Mouse (Mus musculus): ENCODE data around the gene Zfyve1. TPM values are rescaled to one million over a fixed set of nuclear protein-coding genes. Genes with fewer than 3 reads are reported as not detected.

Zfyve1 gene
- polyA plus RNA-seq, 1 experiment from 2014 or later = 35.0 TPM

GRCm38 (mm10) chr12:83534190-83534589, 62.8 kb downstream of the Zfyve1 start:
- ATAC-seq (ENCODE audit: low FRiP score) = no peak
- Histone ChIP-seq H3K9ac (no peak overlapping the region), H3K4me3 (no peak overlapping the region), H3K27ac (no peak overlapping the region), H3K9me3 (replicated peaks) (no peaks in the 10 kb centered on the region), H3K4me2 (replicated peaks) (no peak overlapping the region), H3K27me3 (no peaks in the 10 kb centered on the region), H3K36me3 (peaks cover 63% of the 10 kb centered on the region), H3K4me1 (peaks cover 8% of the 10 kb centered on the region)
- 92% methylated on average over 3 of the region's 3 CpGs for WGBS

GRCm38 (mm10) chr12:83532966-83533365, 64.1 kb downstream of the Zfyve1 start:
- Histone ChIP-seq H3K9me3 (replicated peaks) (no peaks in the 10 kb centered on the region), H3K4me2 (replicated peaks) (no peak overlapping the region), H3K27me3 (no peaks in the 10 kb centered on the region), H3K4me3 (no peak overlapping the region), H3K4me1 (peaks cover 8% of the 10 kb centered on the region), H3K27ac (no peak overlapping the region), H3K36me3 (peaks cover 54% of the 10 kb centered on the region), H3K9ac (no peak overlapping the region)
- no peak for ATAC-seq (ENCODE audit: low FRiP score)
- 84% methylated on average over 3 of the region's 3 CpGs for WGBS

DNA sequence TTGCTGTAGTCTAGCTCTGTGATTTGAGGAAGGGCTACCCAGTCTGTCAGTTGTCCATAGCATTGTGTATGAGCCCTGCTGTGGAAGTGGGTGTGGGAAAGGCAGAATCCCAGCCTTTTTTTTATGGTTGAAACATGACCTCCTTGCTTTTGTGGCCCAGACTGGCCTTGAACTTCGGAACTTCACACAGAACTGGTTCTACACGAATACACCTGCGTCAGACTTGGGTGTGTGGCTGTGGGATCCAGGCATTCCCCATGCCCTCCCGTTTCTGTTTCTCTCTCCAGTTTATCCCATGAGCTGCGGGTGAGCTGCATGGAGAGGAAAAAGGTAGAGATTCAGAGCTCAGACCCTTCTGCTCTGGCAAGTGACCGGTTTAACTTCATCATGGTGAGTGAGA, 65.0 kb downstream of the Zfyve1 start:
- no peaks in the 10 kb centered on the region for H3K9me3 ChIP-seq (replicated peaks)
- peaks cover 44% of the 10 kb centered on the region for H3K36me3 ChIP-seq
- no peaks in the 10 kb centered on the region for H3K27me3 ChIP-seq
- ATAC-seq (ENCODE audit: low FRiP score) = no peak
- WGBS = 88% methylated on average over 6 of the region's 6 CpGs
- H3K9ac ChIP-seq = no peak overlapping the region
- no peak overlapping the region for H3K4me3 ChIP-seq
- H3K27ac ChIP-seq = no peak overlapping the region
- no peak overlapping the region for H3K4me2 ChIP-seq (replicated peaks)
- H3K4me1 ChIP-seq = peaks cover 8% of the 10 kb centered on the region

DNA sequence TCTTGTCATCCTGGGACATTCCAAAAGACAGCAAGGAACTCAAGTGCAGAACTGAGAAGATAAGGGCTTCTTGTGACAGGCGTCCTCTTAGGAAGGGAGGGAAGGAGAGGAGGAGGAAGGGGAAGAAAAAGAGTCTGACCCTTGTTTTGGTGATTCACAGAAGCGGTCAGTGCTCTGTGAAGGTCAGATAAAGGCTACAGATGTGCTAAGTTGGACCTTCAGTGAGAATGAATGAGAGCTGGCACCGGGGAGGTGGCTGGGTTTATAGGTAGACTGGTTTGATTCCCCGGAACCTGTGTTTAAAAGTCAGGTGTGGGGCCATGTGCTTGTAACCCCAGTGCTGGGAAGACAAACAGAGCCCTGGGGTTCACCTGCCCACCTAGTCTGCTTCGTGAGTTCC, 68.4 kb downstream of the Zfyve1 start:
- Histone ChIP-seq H3K27ac (no peak overlapping the region), H3K4me1 (0 out of 2 replicates have a peak, but pooled peaks cover 4% of the 10 kb centered on the region), H3K27me3 (no peaks in the 10 kb centered on the region), H3K9me3 (replicated peaks) (no peaks in the 10 kb centered on the region), H3K9ac (no peak overlapping the region), H3K36me3 (peaks cover 26% of the 10 kb centered on the region), H3K4me2 (replicated peaks) (no peak overlapping the region), H3K4me3 (no peak overlapping the region)
- WGBS = 87% methylated on average over 5 of the region's 5 CpGs
- no peak for ATAC-seq (ENCODE audit: low FRiP score)

GRCm38 (mm10) chr12:83527816-83528215, 69.2 kb downstream of the Zfyve1 start:
- no peak for ATAC-seq (ENCODE audit: low FRiP score)
- no peak overlapping the region for H3K4me2 ChIP-seq (replicated peaks)
- H3K36me3 ChIP-seq = peaks cover 20% of the 10 kb centered on the region
- no peaks in the 10 kb centered on the region for H3K9me3 ChIP-seq (replicated peaks)
- H3K27me3 ChIP-seq = no peaks in the 10 kb centered on the region
- H3K4me3 ChIP-seq = no peak overlapping the region
- H3K4me1 ChIP-seq = 0 out of 2 replicates have a peak, but pooled peaks cover 4% of the 10 kb centered on the region
- 51% methylated on average over 6 of the region's 6 CpGs for WGBS
- no peak overlapping the region for H3K9ac ChIP-seq
- H3K27ac ChIP-seq = no peak overlapping the region

DNA sequence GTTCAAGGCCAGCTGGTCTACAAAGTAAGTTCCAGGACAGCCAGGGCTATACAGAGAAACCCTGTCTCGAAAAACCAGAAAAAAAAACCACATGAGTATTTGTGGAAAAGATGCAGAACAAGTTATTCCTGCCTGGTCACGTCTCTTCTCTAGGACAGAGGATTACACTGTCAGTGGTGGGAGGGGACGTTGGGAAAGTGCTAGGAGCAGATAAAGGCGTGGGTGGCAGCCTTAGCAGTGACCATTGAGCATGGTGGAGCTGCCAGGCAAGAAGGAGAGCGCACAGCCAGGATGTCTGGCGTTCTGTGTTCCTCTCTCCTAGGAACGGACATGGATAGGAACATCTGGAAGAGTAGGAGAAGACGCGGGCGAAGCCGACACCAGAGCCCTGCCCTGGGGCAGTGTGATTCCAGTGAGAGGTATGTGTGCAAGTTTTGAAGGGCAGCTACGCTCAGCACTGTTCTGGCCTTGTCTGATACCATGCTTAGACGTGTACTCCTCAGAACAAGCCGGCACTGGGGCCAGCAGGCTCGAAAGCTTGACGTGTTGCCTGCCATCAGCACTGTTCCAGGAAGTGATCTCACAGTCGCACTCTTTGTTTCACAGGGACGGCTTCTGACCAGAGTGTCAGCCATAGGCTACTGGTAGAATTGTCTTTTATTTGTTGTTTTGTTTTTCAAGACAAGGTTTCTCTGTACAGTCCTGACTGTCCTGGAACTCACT, 71.0 kb downstream of the Zfyve1 start:
- ATAC-seq (ENCODE audit: low FRiP score) = no peak
- no peak overlapping the region for H3K9ac ChIP-seq
- H3K27me3 ChIP-seq = no peaks in the 10 kb centered on the region
- H3K4me1 ChIP-seq = peaks cover 16% of the 10 kb centered on the region
- no peak overlapping the region for H3K4me3 ChIP-seq
- H3K9me3 ChIP-seq (replicated peaks) = no peaks in the 10 kb centered on the region
- 89% methylated on average over 18 of the region's 18 CpGs for WGBS
- H3K4me2 ChIP-seq (replicated peaks) = no peak overlapping the region
- H3K36me3 ChIP-seq = peaks cover 10% of the 10 kb centered on the region
- H3K27ac ChIP-seq = no peak overlapping the region

- no peaks in the 10 kb centered on the region for H3K27me3 ChIP-seq
- no peak for ATAC-seq (ENCODE audit: low FRiP score)
- no peak overlapping the region for H3K9ac ChIP-seq
- H3K36me3 ChIP-seq = 0 out of 2 replicates have a peak, but pooled peaks cover 3% of the 10 kb centered on the region
- 83% methylated on average over 5 of the region's 5 CpGs for WGBS
- H3K27ac ChIP-seq = no peak overlapping the region
- H3K4me2 ChIP-seq (replicated peaks) = no peak overlapping the region
- H3K4me3 ChIP-seq = no peak overlapping the region
- peaks cover 18% of the 10 kb centered on the region for H3K4me1 ChIP-seq
- no peaks in the 10 kb centered on the region for H3K9me3 ChIP-seq (replicated peaks)
These were observed 72.7 kb downstream of the Zfyve1 start for GRCm38 (mm10) chr12:83524329-83524728.

DNA sequence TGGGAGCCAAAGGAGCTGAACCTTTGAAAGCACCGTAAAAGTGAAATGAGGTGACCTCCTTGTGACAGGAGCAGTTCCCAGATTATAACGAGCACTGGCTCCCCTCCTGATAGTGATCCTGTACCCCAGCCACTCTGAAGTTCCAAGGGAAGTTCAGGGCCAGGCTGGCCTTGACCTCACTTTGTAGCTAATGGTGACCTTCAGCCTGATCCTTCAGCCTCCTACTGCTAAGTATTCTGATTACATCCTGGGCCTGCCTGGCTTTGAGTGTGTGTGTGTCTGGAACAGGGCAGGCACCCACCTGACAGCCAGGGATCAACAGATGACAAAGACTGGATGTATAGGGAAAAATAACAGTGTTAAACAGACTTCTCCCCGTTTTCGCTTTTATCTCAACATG, 73.1 kb downstream of the Zfyve1 start:
- Histone ChIP-seq H3K9ac (no peak overlapping the region), H3K4me2 (replicated peaks) (no peak overlapping the region), H3K9me3 (replicated peaks) (no peaks in the 10 kb centered on the region), H3K4me3 (no peak overlapping the region), H3K36me3 (0 out of 2 replicates have a peak, but pooled peaks cover 2% of the 10 kb centered on the region), H3K4me1 (peaks cover 18% of the 10 kb centered on the region), H3K27ac (no peak overlapping the region), H3K27me3 (no peaks in the 10 kb centered on the region)
- 84% methylated on average over 4 of the region's 4 CpGs for WGBS
- ATAC-seq (ENCODE audit: low FRiP score) = no peak

GRCm38 (mm10) chr12:83523056-83523455, 74.0 kb downstream of the Zfyve1 start:
- no peak overlapping the region for H3K4me2 ChIP-seq (replicated peaks)
- no peak overlapping the region for H3K27ac ChIP-seq
- H3K9me3 ChIP-seq (replicated peaks) = no peaks in the 10 kb centered on the region
- no peak for ATAC-seq (ENCODE audit: low FRiP score)
- H3K4me3 ChIP-seq = no peak overlapping the region
- H3K9ac ChIP-seq = no peak overlapping the region
- no peaks in the 10 kb centered on the region for H3K36me3 ChIP-seq
- 91% methylated on average over 6 of the region's 6 CpGs for WGBS
- H3K27me3 ChIP-seq = no peaks in the 10 kb centered on the region
- peaks cover 18% of the 10 kb centered on the region for H3K4me1 ChIP-seq

- Histone ChIP-seq H3K4me2 (replicated peaks) (peak overlapping the region; percentile 72), H3K4me1 (peaks cover 16% of the 10 kb centered on the region), H3K27me3 (no peaks in the 10 kb centered on the region), H3K9ac (peak overlapping the region; percentile 78), H3K9me3 (replicated peaks) (no peaks in the 10 kb centered on the region), H3K27ac (no peak overlapping the region), H3K4me3 (peak overlapping the region; percentile 80), H3K36me3 (no peaks in the 10 kb centered on the region)
- WGBS = 47% methylated on average over 8 of the region's 8 CpGs
- ATAC-seq (ENCODE audit: low FRiP score) = no peak
These were observed 75.9 kb downstream of the Zfyve1 start for GRCm38 (mm10) chr12:83521083-83521482.

GRCm38 (mm10) chr12:83520311-83520890, 76.6 kb downstream of the Zfyve1 start, which contains the start of gene Dcaf4:
TSS of gene Dcaf4 (plus strand) at chr12:83520466.
- H3K4me3 ChIP-seq = peak within 1 kb of the TSS; percentile 80
- H3K4me1 ChIP-seq = peaks cover 14% of the 10 kb centered on the region
- H3K36me3 ChIP-seq = no peaks in the 10 kb centered on the region
- H3K27ac ChIP-seq = peak within 1 kb of the TSS; percentile 67; the same call in 1 of the 2 replicates
- peak within 1 kb of the TSS; percentile 78 for H3K9ac ChIP-seq
- peak; percentile 99 for ATAC-seq (ENCODE audit: low FRiP score)
- under 1% methylated on average over 32 of the region's 32 CpGs for WGBS
- H3K9me3 ChIP-seq (replicated peaks) = no peaks in the 10 kb centered on the region
- H3K4me2 ChIP-seq (replicated peaks) = peak within 1 kb of the TSS; percentile 72
- no peaks in the 10 kb centered on the region for H3K27me3 ChIP-seq

DNA sequence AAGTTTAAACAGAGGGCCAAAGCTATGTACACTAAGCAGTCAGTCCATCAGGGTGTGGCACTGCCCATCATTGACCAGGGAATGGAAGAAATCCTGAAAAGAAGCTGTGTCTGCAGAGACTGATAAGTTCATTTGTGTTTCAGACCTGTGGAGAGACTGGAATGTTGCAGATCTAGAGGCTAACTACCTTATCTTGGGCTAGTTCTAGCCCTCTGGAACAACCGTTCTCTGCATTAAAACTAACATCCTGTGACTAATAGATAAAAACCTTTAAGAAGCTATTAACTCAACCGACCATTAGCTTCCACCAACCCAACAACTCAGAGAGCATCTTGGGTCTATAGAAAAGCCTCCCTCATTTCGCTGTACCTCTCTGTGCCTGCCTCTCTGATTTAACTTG, 79.4 kb downstream of the Zfyve1 start:
- no peaks in the 10 kb centered on the region for H3K9me3 ChIP-seq (replicated peaks)
- H3K4me1 ChIP-seq = peaks cover 21% of the 10 kb centered on the region
- 95% methylated on average over 3 of the region's 3 CpGs for WGBS
- H3K9ac ChIP-seq = no peak overlapping the region
- H3K27me3 ChIP-seq = no peaks in the 10 kb centered on the region
- H3K27ac ChIP-seq = no peak overlapping the region
- H3K4me3 ChIP-seq = no peak overlapping the region
- H3K36me3 ChIP-seq = no peaks in the 10 kb centered on the region
- no peak for ATAC-seq (ENCODE audit: low FRiP score)
- no peak overlapping the region for H3K4me2 ChIP-seq (replicated peaks)

DNA sequence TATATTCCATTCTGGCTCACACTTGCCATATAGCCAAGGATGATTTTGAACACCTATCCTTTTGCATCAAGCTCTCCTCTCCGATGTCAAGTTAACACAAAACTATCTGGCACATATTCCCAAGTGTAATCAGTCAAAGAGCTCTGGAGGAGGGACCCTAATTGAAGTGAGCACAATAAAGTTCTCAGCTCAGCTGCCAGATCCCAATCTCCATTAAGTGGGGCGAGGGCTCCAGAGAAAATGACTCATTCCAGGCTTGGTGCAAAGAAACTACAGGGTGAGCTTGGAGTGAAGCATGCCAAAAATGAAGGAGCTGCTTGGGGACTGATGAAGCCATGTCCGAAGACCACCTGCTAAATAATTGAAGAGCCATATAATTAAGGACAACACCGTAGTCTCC, 82.8 kb downstream of the Zfyve1 start:
- Histone ChIP-seq H3K36me3 (no peaks in the 10 kb centered on the region), H3K4me1 (peaks cover 8% of the 10 kb centered on the region; the same call in 1 of the 2 replicates), H3K4me3 (no peak overlapping the region), H3K4me2 (replicated peaks) (no peak overlapping the region), H3K9me3 (replicated peaks) (no peaks in the 10 kb centered on the region), H3K9ac (no peak overlapping the region), H3K27me3 (no peaks in the 10 kb centered on the region), H3K27ac (no peak overlapping the region)
- no peak for ATAC-seq (ENCODE audit: low FRiP score)
- WGBS = 68% methylated on average over 4 of the region's 4 CpGs

All from hindbrain, embryonic 12.5 days (tissue).